Mouse (Mus musculus) adrenal gland, postnatal 25 days (tissue): ENCODE data around the gene Arglu1. TPM values are rescaled to one million over a fixed set of nuclear protein-coding genes. Genes with fewer than 3 reads are reported as not detected.
A peak's percentile ranks its signal among the peaks of the same experiment; 100 is the strongest.

ENCODE experiments used
- DNase-seq: peaks from one replicate; pipeline ENCODE4 v3.0.0; 2021; ENCODE audit warnings: mixed read lengths
- total RNA-seq: library from RNA; stranded (reverse); gene quantifications from 2 replicates; pipeline ENCODE4 v1.2.3, GENCODE M21; 2021

Gene Arglu1
- total RNA-seq, 1 experiment from 2014 or later = 96.4 TPM

DNA sequence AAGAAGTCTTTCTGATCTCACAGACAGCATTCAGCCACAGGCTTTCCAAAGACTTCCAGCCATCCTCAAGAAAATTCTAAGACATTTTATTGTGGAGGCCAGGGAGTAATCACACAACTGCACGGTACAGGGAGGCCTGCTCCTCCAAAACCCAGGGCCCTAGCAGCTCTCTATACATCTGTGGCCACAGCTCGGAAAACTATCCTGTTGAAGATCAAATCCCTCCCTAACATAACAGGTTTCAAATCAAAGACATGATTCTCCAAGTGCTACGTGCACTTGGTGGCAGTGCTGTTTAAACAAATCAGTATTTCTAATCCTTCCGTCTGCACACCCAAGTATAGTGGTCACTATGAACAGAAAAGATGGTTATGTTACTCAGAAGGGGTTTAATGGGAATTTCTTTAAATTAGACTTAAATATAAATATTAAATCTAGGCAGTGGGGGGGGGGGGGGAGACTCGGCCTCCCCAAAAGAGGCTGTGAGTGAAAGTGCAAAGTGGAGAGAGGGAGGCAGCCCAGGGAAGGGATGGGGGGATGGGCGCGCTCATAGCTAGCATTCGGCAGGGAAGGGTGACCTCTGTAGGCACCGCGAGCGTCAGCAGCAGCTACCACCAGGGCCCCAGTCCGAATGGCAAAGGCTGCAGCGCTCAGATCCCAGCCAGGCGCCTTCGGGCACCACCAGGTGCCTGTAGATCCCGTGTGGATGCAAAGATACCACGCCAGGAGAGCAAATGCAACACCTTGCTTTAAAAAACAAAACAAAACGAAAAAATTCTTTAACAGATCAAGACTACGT, 31.7 kb downstream of the Arglu1 start:
- peak; percentile 87 for DNase-seq

GRCm38 (mm10) chr8:8657692-8658355, 32.5 kb downstream of the Arglu1 start:
- no peak for DNase-seq

DNA sequence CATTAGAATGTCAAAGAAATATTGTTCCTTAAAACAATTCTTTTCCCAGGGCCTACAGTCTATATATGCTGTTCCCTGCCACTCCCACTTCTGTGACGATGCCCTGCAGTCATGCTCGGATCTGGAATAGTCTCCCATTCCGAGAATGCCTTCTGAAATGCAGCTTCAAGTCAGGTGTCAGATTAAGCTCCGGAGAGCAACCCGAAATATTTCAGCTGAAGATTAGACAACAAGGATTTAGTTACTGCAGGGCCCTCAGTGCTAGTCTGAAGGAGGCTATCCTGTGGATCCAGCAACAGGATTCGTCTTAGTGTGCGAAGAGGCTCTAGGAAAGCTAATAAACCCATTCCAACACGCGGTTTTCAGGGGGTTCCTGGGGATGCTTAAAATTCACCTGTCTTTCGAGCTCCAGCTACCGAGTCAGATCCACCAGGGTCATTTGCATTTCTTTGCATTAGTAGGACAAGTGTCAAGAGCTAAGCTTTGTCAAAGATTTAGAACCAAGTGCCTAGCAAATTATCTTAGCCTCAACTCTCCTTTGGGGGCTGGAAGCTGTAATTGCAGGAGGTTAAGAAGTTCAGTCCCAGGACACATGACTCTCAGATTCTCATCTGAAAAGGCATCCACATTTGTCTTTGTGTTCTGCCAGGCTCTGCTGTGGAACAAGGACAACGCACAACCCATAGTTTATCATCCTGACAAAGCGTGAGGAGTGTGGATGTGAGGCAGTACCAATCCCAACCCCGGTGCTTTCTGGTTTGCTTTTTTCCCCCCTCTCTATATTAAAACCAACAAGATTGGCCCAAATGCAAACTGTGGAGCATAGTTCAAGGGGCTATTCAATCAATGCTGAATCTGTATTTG, 33.5 kb downstream of the Arglu1 start:
- no peak for DNase-seq

- no peak for DNase-seq
These were observed 34.7 kb downstream of the Arglu1 start for GRCm38 (mm10) chr8:8655346-8656340.

GRCm38 (mm10) chr8:8653906-8654489, 36.3 kb downstream of the Arglu1 start:
- DNase-seq = no peak

DNA sequence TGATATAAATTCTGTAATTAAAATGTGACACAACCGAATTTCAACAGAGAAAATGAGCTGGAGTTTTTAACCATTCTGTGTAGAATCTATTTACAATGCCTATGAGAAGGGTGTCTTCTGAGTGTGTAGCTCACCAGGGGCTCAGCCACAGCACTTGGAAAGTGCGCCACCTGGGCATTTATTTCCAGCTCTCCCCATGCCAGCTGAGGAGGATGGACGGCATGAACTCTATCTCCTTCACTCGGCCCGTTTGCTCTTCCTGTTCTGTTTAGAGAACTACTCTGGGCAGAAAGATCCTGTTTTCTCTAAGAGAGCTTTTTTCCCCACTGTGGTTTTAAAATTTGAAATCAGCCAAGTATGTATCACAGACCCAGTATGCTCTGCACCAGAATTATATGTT, 37.0 kb downstream of the Arglu1 start:
- no peak for DNase-seq

DNA sequence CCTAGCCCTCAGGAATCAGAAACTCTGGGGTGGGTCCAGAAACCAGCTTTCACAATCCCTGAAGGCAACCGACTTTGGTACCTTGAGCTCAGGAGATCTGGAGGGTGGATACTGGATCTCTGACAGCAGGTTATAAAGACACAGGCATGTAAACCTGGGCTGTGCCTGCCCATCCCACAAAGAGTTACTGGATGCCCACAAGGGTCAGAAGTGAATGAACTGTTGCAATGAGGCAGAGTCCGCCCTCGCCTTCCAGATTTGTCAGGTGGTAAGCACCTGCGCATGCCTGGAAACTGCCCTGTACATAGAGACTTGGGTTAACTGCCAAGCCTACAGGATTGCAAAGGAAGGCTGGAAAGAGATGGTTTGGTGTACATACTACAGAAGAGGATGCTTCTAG, 37.9 kb downstream of the Arglu1 start:
- DNase-seq = no peak

DNA sequence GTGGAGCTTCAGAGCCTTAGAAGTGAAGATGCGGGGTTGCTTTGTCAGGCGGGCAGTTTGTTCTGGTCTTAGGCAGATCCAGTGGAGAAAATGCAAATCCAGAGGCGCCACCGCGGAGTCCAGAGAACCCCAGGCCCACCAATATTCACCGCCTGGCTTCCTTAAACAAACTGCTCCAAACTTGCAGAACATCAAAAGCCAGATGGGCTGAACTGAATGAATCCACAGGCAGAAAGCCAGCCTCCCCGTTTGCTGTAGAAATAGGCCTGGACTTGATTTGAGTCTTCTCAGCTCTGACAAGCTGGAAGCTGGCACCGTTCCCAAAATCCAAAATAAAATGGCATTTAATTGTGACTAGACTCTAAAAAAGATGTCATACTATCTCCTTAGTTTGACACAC, 40.4 kb downstream of the Arglu1 start:
- no peak for DNase-seq

GRCm38 (mm10) chr8:8649536-8649935, 40.8 kb downstream of the Arglu1 start:
- DNase-seq = no peak

- no peak for DNase-seq
These were observed 41.6 kb downstream of the Arglu1 start for GRCm38 (mm10) chr8:8648686-8649085.

- no peak for DNase-seq
These were observed 42.5 kb downstream of the Arglu1 start for GRCm38 (mm10) chr8:8647824-8648223.

GRCm38 (mm10) chr8:8647319-8647718, 43.0 kb downstream of the Arglu1 start:
- DNase-seq = no peak

GRCm38 (mm10) chr8:8644160-8644915, 46.0 kb downstream of the Arglu1 start:
- DNase-seq = no peak

GRCm38 (mm10) chr8:8640264-8640588, 50.1 kb downstream of the Arglu1 start:
- DNase-seq = no peak

DNA sequence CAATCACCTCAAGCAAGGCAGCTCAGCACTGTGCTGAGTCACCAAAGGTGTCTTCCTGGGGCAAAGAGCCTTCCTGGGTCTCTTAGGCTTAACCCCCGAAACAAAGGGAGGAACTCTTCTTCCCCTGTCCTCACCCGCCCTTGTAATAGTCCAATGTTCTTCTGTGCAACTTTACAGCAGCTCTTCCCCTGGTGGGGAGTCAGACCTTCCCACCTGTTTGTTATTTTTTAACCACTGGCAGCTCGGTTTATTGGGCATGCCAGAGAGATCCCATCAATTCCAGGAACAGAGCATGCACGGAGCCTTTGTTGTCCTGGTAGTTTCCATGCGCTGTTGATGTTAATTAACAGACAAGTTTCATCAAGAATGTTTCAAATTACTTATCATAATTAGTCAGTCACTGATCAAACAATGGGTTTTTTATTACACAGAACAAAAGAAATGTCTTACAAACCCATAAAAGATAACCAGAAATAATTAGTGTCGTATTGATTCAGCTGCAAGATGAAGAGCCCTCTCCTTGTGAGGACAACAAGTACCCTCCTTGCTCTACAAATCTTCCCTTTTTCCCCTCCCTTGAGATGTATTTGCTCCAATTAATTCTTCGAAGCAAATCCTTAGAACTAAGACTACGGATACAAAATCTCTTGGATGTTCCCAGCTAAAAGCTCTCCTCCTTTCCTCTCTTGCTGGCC, 50.6 kb downstream of the Arglu1 start:
- no peak for DNase-seq

GRCm38 (mm10) chr8:8631394-8631793, 58.9 kb downstream of the Arglu1 start:
- DNase-seq = no peak

DNA sequence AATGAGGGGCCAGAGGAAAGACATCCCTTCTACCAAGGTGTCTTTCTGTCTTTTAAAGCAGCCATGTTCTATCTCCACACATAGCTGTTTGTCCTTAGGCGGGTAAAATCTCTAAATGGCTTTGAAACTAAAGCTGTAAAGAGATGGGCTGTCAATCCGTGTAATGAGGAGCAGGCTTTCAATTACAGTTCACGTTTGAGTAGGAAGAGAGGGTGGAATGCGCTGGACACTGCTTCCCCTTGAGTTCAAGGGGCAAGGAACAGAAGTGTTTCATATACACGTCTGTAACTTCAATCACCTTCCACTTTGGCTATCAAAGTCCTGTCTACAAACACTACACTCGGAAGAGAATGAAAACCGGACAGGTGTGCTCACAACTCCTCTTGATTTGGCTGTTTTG, 66.3 kb downstream of the Arglu1 start:
- DNase-seq = no peak

DNA sequence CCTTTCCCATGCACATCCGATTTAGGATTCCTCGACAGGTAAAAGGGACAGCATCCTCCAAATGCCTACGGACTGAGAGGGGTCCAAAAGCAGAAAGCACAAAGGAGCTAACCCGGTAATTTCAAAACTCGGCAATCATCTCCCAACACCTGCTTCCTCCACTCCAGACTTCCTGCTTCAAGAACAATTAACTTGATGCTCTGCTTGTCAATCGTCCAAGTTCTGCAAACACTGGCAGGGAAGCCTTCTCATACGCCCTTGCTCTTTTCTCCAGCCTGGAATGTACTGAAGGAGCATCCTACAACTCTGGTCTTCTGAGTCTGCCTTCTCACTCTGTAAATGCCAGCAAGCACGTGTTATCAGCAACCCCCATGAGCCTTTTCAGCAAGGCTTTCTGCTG, 66.8 kb downstream of the Arglu1 start:
- no peak for DNase-seq

DNA sequence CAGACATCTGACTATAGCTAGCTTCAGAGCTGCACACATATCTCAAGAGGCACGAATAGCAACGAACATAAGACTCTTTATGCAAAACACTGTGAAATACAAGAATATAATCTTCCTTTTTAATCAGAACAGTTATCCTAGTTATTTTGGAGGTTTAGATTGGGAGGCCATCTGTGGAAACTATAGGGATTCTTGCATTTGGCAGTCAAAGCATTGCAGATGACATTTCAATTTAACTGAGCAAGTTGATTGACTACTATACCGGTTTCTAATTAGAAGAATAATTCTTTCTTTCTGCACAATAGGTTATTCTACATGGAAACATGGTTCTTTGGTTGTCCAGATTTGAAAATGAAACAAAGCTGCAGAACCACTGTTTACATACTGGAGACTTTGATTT, 67.8 kb downstream of the Arglu1 start:
- DNase-seq = no peak

GRCm38 (mm10) chr8:8622031-8622430, 68.3 kb downstream of the Arglu1 start:
- no peak for DNase-seq
